Mouse (Mus musculus): Measurements from ENCODE around the gene Lgr4. TPM values are rescaled to one million over a fixed set of nuclear protein-coding genes. Genes with fewer than 3 reads are reported as not detected.
A peak's percentile ranks its signal among the peaks of the same experiment; 100 is the strongest.

The Lgr4 gene
- polyA plus RNA-seq, 1 experiment from 2014 or later, result 3.0 TPM

- peak; percentile 79 for ATAC-seq (ENCODE audit: insufficient read depth)
- peaks cover 48% of the 10 kb centered on the region for H3K4me1 ChIP-seq (replicated peaks)
- no peak overlapping the region for H3K27ac ChIP-seq (replicated peaks)
Observed at GRCm38 (mm10) chr2:109993404-109993803, 76.0 kb downstream of the Lgr4 start.

GRCm38 (mm10) chr2:109995061-109995460 lies 77.6 kb downstream of the Lgr4 start:
- ATAC-seq (ENCODE audit: insufficient read depth), result peak; percentile 63
- H3K27ac ChIP-seq (replicated peaks), result peak overlapping the region; percentile 45; the same call in 1 of the 2 replicates
- no peak overlapping the region for H3K9ac ChIP-seq
- H3K4me3 ChIP-seq (replicated peaks), result no peak overlapping the region
- H3K27me3 ChIP-seq, result no peaks in the 10 kb centered on the region
- H3K9me3 ChIP-seq (replicated peaks), result no peaks in the 10 kb centered on the region
- H3K4me2 ChIP-seq, result no peak overlapping the region
- peaks cover 43% of the 10 kb centered on the region for H3K4me1 ChIP-seq (replicated peaks)
- WGBS (ENCODE audit: insufficient replicate concordance), result 12% methylated on average over 2 of the region's 2 CpGs
- 0 out of 2 replicates have a peak, but pooled peaks cover 3% of the 10 kb centered on the region for H3K36me3 ChIP-seq (replicated peaks)

More at GRCm38 (mm10) chr2:109993404-109993803, 76.0 kb downstream of the Lgr4 start:
- no peak overlapping the region for H3K4me3 ChIP-seq (replicated peaks)
- H3K36me3 ChIP-seq (replicated peaks), result no peaks in the 10 kb centered on the region
- H3K9ac ChIP-seq, result no peak overlapping the region
- no peaks in the 10 kb centered on the region for H3K9me3 ChIP-seq (replicated peaks)
- H3K27me3 ChIP-seq, result no peaks in the 10 kb centered on the region
- peak overlapping the region; percentile 13; the same call in 1 of the 2 replicates for H3K4me2 ChIP-seq

GRCm38 (mm10) chr2:109996411-109996810 lies 79.0 kb downstream of the Lgr4 start:
- Histone ChIP-seq H3K4me1 (replicated peaks) (peaks cover 39% of the 10 kb centered on the region), H3K36me3 (replicated peaks) (0 out of 2 replicates have a peak, but pooled peaks cover 3% of the 10 kb centered on the region), H3K9ac (no peak overlapping the region), H3K4me3 (replicated peaks) (no peak overlapping the region), H3K27ac (replicated peaks) (no peak overlapping the region), H3K27me3 (no peaks in the 10 kb centered on the region), H3K4me2 (peak overlapping the region; percentile 38; the same call in 1 of the 2 replicates), H3K9me3 (replicated peaks) (no peaks in the 10 kb centered on the region)
- 46% methylated on average over 12 of the region's 12 CpGs for WGBS (ENCODE audit: insufficient replicate concordance)
- no peak for ATAC-seq (ENCODE audit: insufficient read depth)

GRCm38 (mm10) chr2:110004668-110005067 lies 87.2 kb downstream of the Lgr4 start:
- Histone ChIP-seq H3K27me3 (no peaks in the 10 kb centered on the region), H3K36me3 (replicated peaks) (no peaks in the 10 kb centered on the region; the same call in 1 of the 2 replicates), H3K4me2 (no peak overlapping the region), H3K27ac (replicated peaks) (peak overlapping the region; percentile 43; the same call in 1 of the 2 replicates), H3K4me3 (replicated peaks) (no peak overlapping the region), H3K4me1 (replicated peaks) (peaks cover 43% of the 10 kb centered on the region), H3K9me3 (replicated peaks) (no peaks in the 10 kb centered on the region), H3K9ac (no peak overlapping the region)
- WGBS (ENCODE audit: insufficient replicate concordance), result 77% methylated on average over 1 of the region's 1 CpGs
- ATAC-seq (ENCODE audit: insufficient read depth), result no peak

GRCm38 (mm10) chr2:110005164-110005563 lies 87.7 kb downstream of the Lgr4 start:
- peak overlapping the region; percentile 71 for H3K27ac ChIP-seq (replicated peaks)
- ATAC-seq (ENCODE audit: insufficient read depth), result no peak
- no peak overlapping the region for H3K4me2 ChIP-seq
- no peaks in the 10 kb centered on the region; the same call in 1 of the 2 replicates for H3K36me3 ChIP-seq (replicated peaks)
- 67% methylated on average over 3 of the region's 3 CpGs for WGBS (ENCODE audit: insufficient replicate concordance)
- H3K9me3 ChIP-seq (replicated peaks), result no peaks in the 10 kb centered on the region
- H3K4me3 ChIP-seq (replicated peaks), result no peak overlapping the region
- H3K4me1 ChIP-seq (replicated peaks), result peaks cover 43% of the 10 kb centered on the region
- H3K9ac ChIP-seq, result no peak overlapping the region
- no peaks in the 10 kb centered on the region for H3K27me3 ChIP-seq

- Histone ChIP-seq H3K9me3 (replicated peaks) (no peaks in the 10 kb centered on the region), H3K36me3 (replicated peaks) (no peaks in the 10 kb centered on the region; the same call in 1 of the 2 replicates), H3K27me3 (no peaks in the 10 kb centered on the region), H3K4me2 (peak overlapping the region; percentile 32), H3K27ac (replicated peaks) (peak overlapping the region; percentile 71), H3K4me1 (replicated peaks) (peaks cover 43% of the 10 kb centered on the region), H3K4me3 (replicated peaks) (no peak overlapping the region), H3K9ac (no peak overlapping the region)
- peak; percentile 30; the same call in 1 of the 2 replicates for ATAC-seq (ENCODE audit: insufficient read depth)
- 36% methylated on average over 3 of the region's 3 CpGs for WGBS (ENCODE audit: insufficient replicate concordance)
Observed at GRCm38 (mm10) chr2:110005596-110006239, 88.3 kb downstream of the Lgr4 start.

- 41% methylated on average over 10 of the region's 10 CpGs for WGBS (ENCODE audit: insufficient replicate concordance)
- no peak overlapping the region for H3K4me3 ChIP-seq (replicated peaks)
- peaks cover 14% of the 10 kb centered on the region for H3K36me3 ChIP-seq (replicated peaks)
- H3K9ac ChIP-seq, result 0 out of 2 replicates have a peak overlapping the region, but pooled peaks have one; percentile 0
- no peaks in the 10 kb centered on the region for H3K27me3 ChIP-seq
- peak overlapping the region; percentile 76 for H3K27ac ChIP-seq (replicated peaks)
- peak; percentile 89 for ATAC-seq (ENCODE audit: insufficient read depth)
- H3K4me1 ChIP-seq (replicated peaks), result peaks cover 43% of the 10 kb centered on the region
- H3K4me2 ChIP-seq, result peak overlapping the region; percentile 50
- no peaks in the 10 kb centered on the region for H3K9me3 ChIP-seq (replicated peaks)
Observed at GRCm38 (mm10) chr2:110007423-110008267, 90.2 kb downstream of the Lgr4 start.

GRCm38 (mm10) chr2:110009449-110009848 lies 92.0 kb downstream of the Lgr4 start:
- Histone ChIP-seq H3K9me3 (replicated peaks) (no peaks in the 10 kb centered on the region), H3K4me1 (replicated peaks) (peaks cover 43% of the 10 kb centered on the region), H3K9ac (no peak overlapping the region), H3K27ac (replicated peaks) (no peak overlapping the region), H3K36me3 (replicated peaks) (peaks cover 14% of the 10 kb centered on the region), H3K4me3 (replicated peaks) (no peak overlapping the region), H3K27me3 (no peaks in the 10 kb centered on the region), H3K4me2 (no peak overlapping the region)
- no peak for ATAC-seq (ENCODE audit: insufficient read depth)

- no peak for ATAC-seq (ENCODE audit: insufficient read depth)
- Histone ChIP-seq H3K4me3 (replicated peaks) (no peak overlapping the region), H3K4me2 (no peak overlapping the region), H3K27ac (replicated peaks) (no peak overlapping the region), H3K9ac (no peak overlapping the region), H3K9me3 (replicated peaks) (no peaks in the 10 kb centered on the region), H3K4me1 (replicated peaks) (peaks cover 28% of the 10 kb centered on the region), H3K36me3 (replicated peaks) (peaks cover 14% of the 10 kb centered on the region), H3K27me3 (no peaks in the 10 kb centered on the region)
- 85% methylated on average over 13 of the region's 13 CpGs for WGBS (ENCODE audit: insufficient replicate concordance)
Observed at GRCm38 (mm10) chr2:110012184-110012725, 94.8 kb downstream of the Lgr4 start.

- Histone ChIP-seq H3K36me3 (replicated peaks) (peaks cover 25% of the 10 kb centered on the region), H3K27ac (replicated peaks) (peak overlapping the region; percentile 83; the same call in 1 of the 2 replicates), H3K27me3 (no peaks in the 10 kb centered on the region), H3K4me1 (replicated peaks) (peaks cover 38% of the 10 kb centered on the region), H3K4me2 (peak overlapping the region; percentile 67), H3K9me3 (replicated peaks) (no peaks in the 10 kb centered on the region), H3K9ac (0 out of 2 replicates have a peak overlapping the region, but pooled peaks have one; percentile 80), H3K4me3 (replicated peaks) (peak overlapping the region; percentile 74)
- ATAC-seq (ENCODE audit: insufficient read depth), result no peak
- 32% methylated on average over 7 of the region's 7 CpGs for WGBS (ENCODE audit: insufficient replicate concordance)
Observed at GRCm38 (mm10) chr2:110017087-110017486, 99.6 kb downstream of the Lgr4 start.
